Mouse (Mus musculus) colon, adult 2 months (tissue): Measurements from ENCODE around the gene Hoxa1. TPM values are rescaled to one million over a fixed set of nuclear protein-coding genes. Genes with fewer than 3 reads are reported as not detected.

ENCODE experiments used
- polyA plus RNA-seq: library from polyadenylated mRNA; depleted of rRNA; stranded (reverse); fragments of >200 nt; gene quantifications from 2 replicates; pipeline ENCODE4 v1.2.3, GENCODE M21; 2012; rRNA removed

Gene Hoxa1
- polyA plus RNA-seq: 0.36 and 0.41 TPM in 2 replicates

DNA sequence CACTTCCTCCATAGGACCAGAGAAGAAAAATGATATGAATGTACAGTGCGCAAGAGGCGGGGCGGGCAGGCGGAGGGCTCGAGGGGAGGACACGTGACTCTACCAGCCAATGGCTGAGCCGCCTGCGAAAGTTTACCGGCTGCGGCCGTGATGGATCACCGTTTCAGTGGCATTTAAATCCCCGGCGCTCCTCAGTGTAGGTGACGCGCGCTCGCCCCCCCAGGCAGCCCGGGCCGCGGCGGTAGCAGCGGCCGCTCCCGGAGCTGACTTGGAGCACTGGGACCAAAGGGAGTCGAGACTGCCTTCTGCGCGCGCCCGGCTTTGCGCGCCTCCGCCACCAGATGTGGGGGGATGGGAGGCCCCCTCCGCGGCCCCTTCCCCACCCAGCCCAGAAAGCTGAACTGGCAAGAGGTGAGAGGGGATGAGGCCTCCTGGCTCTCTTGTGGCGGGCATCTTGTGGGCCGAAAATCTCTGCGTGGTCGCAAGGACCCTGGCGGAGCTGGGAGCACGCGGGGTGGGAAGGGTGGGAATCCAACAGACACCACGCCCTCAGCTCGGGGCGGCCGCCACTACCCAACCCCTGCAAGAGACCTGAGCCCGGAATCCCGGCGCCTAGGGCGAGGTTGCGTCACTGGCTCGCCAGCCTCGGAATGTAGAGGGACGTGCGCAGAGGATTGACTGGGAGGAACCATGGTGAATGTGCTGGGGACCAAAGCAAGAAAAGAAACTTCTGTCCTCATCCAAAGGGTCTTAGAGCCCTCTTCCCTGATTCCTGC is at the start of gene Hoxa1:
Gene Hoxa1 (minus strand): TSS at position 42 of the 776 bp plus-strand sequence.

DNA sequence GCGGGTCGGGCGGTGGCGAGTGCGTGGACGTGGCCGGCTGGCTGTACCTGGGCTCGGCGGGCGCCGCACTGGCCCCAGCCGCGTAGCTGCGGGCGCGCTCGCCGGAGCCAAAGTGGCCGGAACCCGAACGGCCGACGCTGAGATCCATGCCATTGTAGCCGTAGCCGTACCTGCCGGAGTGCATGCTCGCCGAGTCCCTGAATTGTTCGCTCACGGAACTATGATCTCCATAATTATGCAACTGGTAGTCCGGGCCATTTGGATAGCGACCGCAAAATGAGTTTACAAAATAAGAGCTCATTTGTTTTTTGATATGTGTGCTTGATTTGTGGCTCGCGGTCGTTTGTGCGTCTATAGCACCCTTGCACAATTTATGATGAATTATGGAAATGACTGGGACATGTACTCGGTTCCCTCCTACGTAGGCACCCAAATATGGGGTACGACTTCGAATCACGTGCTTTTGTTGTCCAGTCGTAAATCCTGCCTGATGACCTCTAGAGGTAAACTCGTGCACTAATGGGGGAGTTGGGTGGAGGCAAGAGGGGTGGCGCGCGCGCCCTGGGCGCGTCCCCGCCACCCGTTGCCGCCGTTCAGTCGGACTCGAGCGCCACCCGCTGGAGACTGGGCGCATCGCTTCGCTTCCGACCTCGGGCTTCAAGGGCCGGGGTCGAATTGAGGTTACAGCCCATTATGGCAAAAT is 46.1 kb upstream of the Hoxa1 start, which contains the start of gene Hoxa5:
Gene Hoxa5 (minus strand): TSS at position 538 of the 703 bp plus-strand sequence.

DNA sequence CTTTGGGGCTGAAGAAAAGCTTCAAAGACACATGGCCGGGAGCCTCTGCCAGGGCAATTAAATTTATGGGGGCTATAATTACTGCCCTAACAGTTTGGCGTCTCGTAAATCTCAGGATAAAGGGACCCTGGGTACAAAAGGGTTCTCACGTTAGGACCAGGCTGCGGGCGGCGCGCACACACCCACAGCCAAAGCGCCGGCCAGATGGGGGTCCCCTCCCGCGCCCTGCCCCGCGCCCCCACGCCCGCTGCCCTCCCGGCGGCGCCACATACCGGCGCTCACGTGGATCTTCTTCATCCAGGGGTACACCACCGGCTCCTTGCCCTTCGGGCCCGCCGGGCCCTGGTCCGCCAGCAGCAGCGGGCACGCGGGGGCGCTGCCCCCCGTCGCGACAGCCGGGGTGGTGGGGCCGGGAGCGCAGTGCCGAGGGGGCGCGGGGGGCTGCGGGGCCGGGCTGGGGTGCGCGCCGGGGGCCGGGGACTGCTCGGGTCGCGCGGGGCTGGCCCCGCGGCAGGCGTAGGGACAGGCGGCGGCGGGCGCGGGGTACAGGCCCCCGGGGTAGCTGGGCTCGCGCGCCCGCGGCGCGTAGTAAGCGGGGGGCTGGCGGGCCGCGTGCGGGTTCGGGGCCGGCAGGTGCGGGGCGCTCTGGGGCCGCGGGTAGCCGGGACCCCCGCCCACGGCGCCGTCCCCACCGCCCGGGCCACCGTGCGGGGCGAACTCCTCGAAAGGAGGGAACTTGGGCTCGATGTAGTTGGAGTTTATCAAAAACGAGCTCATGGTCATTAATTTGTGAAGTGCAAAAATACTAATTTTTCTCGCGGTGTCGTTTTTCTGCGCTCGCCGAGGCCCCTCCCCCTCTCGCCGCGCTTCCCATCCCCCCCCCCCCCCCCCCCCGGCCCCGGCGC is 33.0 kb upstream of the Hoxa1 start, which contains the start of gene Hoxa4:
Gene Hoxa4 (minus strand): TSS at position 848 of the 905 bp plus-strand sequence.

DNA sequence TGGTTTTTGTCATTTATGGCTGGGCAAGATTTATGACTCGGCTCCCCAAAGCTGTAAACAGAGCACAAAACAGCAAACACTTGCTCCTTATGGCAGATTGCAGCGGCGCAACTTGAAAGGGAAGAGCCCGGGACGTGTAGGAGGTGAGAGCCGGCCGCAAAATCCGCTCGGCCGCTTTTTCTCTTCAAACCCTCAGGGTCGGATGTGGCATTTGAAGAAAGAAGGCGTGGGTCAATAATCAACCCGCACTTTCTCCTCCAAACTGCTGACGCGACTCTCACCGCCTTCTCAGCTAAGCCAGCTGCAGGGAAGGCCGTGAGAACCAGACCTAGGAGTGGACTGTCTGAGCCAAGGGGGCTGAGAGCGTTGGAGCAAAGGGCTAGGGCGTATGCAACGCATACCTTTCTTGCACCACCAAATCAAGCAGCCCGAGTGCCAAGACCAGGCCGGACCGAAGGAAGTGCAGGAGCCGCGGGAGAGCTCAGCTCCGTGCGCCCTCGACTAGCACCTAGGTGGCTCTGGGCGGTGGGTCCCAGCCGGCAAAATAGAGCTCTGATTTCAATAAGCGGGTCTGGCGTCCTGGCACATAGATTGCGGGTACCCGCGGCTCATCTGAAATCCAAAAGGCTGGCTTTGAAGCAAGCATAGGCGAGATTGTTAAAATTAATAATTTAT is 19.1 kb upstream of the Hoxa1 start, which contains the start of gene 5730596B20Rik:
Gene 5730596B20Rik (plus strand): TSS at position 438 of the 675 bp plus-strand sequence.

DNA sequence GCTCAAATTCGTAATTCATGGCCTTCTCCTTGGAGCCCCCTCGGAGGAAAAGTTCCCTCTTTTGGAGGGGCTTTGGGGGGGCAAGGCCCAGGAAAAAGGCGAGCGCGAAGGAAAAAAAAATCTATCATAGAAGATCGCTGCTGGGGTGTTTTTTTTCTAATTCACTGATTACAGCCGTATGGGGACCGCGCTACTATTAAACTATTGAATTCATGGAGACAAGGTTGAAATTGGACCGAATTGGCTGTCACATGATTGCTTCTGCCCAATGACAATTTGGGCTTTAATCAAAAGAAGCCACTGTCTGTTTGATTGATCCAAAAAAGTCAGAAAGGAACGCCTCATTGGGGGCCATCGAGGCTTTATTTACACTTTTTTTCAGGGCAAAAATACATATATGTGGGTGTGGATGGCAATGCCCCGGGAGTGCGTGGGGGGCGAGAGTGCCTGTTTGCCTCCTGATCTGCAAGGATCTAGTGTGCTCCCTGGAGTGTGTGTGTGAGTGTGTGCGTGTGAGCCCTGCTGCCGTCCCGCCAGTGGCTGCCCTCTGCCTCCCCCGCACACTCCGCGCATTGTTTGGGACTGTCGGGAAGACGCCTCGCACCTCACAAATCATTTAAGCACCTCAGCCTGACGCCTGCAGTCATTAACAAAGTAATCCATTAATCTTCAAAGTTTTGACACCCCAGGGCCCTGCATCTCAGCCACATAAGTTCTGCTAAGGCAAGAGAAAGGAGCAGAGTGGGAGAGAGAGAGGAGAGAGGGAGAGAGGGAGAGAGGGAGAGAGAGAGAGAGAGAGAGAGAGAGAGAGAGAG is 6.7 kb upstream of the Hoxa1 start, which contains the start of gene Hoxa2:
Gene Hoxa2 (minus strand): TSS at position 206 of the 815 bp plus-strand sequence.

Other genes with a start within 250 kb of the Hoxa1 start
- gene Skap2, start 145.8 kb downstream of the Hoxa1 start, polyA plus RNA-seq: 5.8 and 7.3 TPM in 2 replicates
- 2.5 and 2.6 TPM in 2 replicates for gene Hoxa2, start 6.5 kb upstream of the Hoxa1 start, polyA plus RNA-seq
- gene 5730596B20Rik, start 19.2 kb upstream of the Hoxa1 start, polyA plus RNA-seq: 0.02 TPM in 1 of 2 replicates, not detected in the other
- gene Hoxa4, start 33.4 kb upstream of the Hoxa1 start, polyA plus RNA-seq: 1.5 TPM in 2 replicates
- gene Hoxa5, start 46.3 kb upstream of the Hoxa1 start, polyA plus RNA-seq: 21.4 and 22.4 TPM in 2 replicates
- 9.2 and 10.0 TPM in 2 replicates for gene Hoxa6, start 50.4 kb upstream of the Hoxa1 start, polyA plus RNA-seq
- gene Hoxa3, start 55.0 kb upstream of the Hoxa1 start, polyA plus RNA-seq: 18.3 and 20.8 TPM in 2 replicates
- gene Gm28308, start 55.0 kb upstream of the Hoxa1 start, polyA plus RNA-seq: 7.4 and 8.4 TPM in 2 replicates
- gene Hoxa7, start 63.5 kb upstream of the Hoxa1 start, polyA plus RNA-seq: 67.1 and 81.2 TPM in 2 replicates
- gene Hoxa9, start 72.8 kb upstream of the Hoxa1 start, polyA plus RNA-seq: 84.0 and 99.4 TPM in 2 replicates
- 26.7 and 39.5 TPM in 2 replicates for gene Hoxa10, start 82.5 kb upstream of the Hoxa1 start, polyA plus RNA-seq
- 9.9 and 10.1 TPM in 2 replicates for gene Hoxa11, start 87.5 kb upstream of the Hoxa1 start, polyA plus RNA-seq
- 59.0 and 62.5 TPM in 2 replicates for gene Hoxa13, start 102.6 kb upstream of the Hoxa1 start, polyA plus RNA-seq
- gene Evx1, start 155.2 kb upstream of the Hoxa1 start, polyA plus RNA-seq: 3.3 and 4.6 TPM in 2 replicates